Mouse (Mus musculus): ENCODE results near the gene Fnip1. TPM values are rescaled to one million over a fixed set of nuclear protein-coding genes. Genes with fewer than 3 reads are reported as not detected.
"Not testable (repeated sequence)": the region's sequence is repeated elsewhere in the genome, so short reads cannot be mapped to it uniquely, and the experiment has no call there.

The Fnip1 gene
- total RNA-seq (2021) = 10 to 100 TPM; 19.2 to 19.5 TPM

- intact Hi-C loops (cut with DNase I) = no loop called here
- DNase-seq = peak; percentile 97
Observed at GRCm38 (mm10) chr11:54437823-54438337, at the start of gene Fnip1. Fnip1 (plus strand) TSS chr11:54438199.

GRCm38 (mm10) chr11:54390386-54390785 is 47.6 kb upstream of the Fnip1 start:
- no peak for DNase-seq
- intact Hi-C loops (cut with DNase I) = no loop called here

GRCm38 (mm10) chr11:54391326-54391725 is 46.7 kb upstream of the Fnip1 start:
- no peak for DNase-seq
- intact Hi-C loops (cut with DNase I) = no loop called here

GRCm38 (mm10) chr11:54396686-54397085 is 41.3 kb upstream of the Fnip1 start:
- DNase-seq = no peak
- intact Hi-C loops (cut with DNase I) = no loop called here

GRCm38 (mm10) chr11:54398058-54398457 is 39.9 kb upstream of the Fnip1 start:
- no peak for DNase-seq
- intact Hi-C loops (cut with DNase I) = no loop called here

GRCm38 (mm10) chr11:54400803-54401202 is 37.2 kb upstream of the Fnip1 start:
- DNase-seq; intact Hi-C loops (cut with DNase I): not testable (repeated sequence)

- intact Hi-C loops (cut with DNase I) = no loop called here
- DNase-seq = no peak
Observed at GRCm38 (mm10) chr11:54404885-54405284, 33.1 kb upstream of the Fnip1 start.

- intact Hi-C loops (cut with DNase I) = no loop called here
- no peak for DNase-seq
Observed at GRCm38 (mm10) chr11:54406930-54407546, 31.0 kb upstream of the Fnip1 start.

- intact Hi-C loops (cut with DNase I) = no loop called here
- no peak for DNase-seq
Observed at GRCm38 (mm10) chr11:54410612-54411011, 27.4 kb upstream of the Fnip1 start.

- intact Hi-C loops (cut with DNase I) = no loop called here
- no peak for DNase-seq
Observed at GRCm38 (mm10) chr11:54413017-54413416, 25.0 kb upstream of the Fnip1 start.

- intact Hi-C loops (cut with DNase I) = no loop called here
Observed at GRCm38 (mm10) chr11:54423007-54423406, 15.0 kb upstream of the Fnip1 start.

GRCm38 (mm10) chr11:54426267-54426666 is 11.7 kb upstream of the Fnip1 start:
- DNase-seq = no peak
- intact Hi-C loops (cut with DNase I) = no loop called here

More at GRCm38 (mm10) chr11:54423007-54423406, 15.0 kb upstream of the Fnip1 start:
- no peak for DNase-seq

- intact Hi-C loops (cut with DNase I) = no loop called here
- DNase-seq = no peak
Observed at GRCm38 (mm10) chr11:54427138-54427537, 10.9 kb upstream of the Fnip1 start.

GRCm38 (mm10) chr11:54427695-54428352 is 10.2 kb upstream of the Fnip1 start:
- intact Hi-C loops (cut with DNase I) = no loop called here
- no peak for DNase-seq

GRCm38 (mm10) chr11:54429224-54429623 is 8.8 kb upstream of the Fnip1 start:
- DNase-seq = no peak
- intact Hi-C loops (cut with DNase I) = no loop called here

- no peak for DNase-seq
- intact Hi-C loops (cut with DNase I) = no loop called here
Observed at GRCm38 (mm10) chr11:54435797-54436196, 2.2 kb upstream of the Fnip1 start.

- no peak for DNase-seq
- intact Hi-C loops (cut with DNase I) = no loop called here
Observed at GRCm38 (mm10) chr11:54437310-54437822, 633 bp upstream of the Fnip1 start.

GRCm38 (mm10) chr11:54438366-54438781 is 375 bp downstream of the Fnip1 start:
- peak; percentile 44 for DNase-seq

GRCm38 (mm10) chr11:54438991-54439690 is 1.1 kb downstream of the Fnip1 start:
- no peak for DNase-seq
- intact Hi-C loops (cut with DNase I) = no loop called here

More at GRCm38 (mm10) chr11:54438366-54438781, 375 bp downstream of the Fnip1 start:
- intact Hi-C loops (cut with DNase I) = no loop called here

- DNase-seq = no peak
- intact Hi-C loops (cut with DNase I) = no loop called here
Observed at GRCm38 (mm10) chr11:54439691-54440029, 1.7 kb downstream of the Fnip1 start.

- DNase-seq; intact Hi-C loops (cut with DNase I): not testable (repeated sequence)
Observed at GRCm38 (mm10) chr11:54450757-54451156, 12.8 kb downstream of the Fnip1 start.

Measured in left cerebral cortex, postnatal 4 days (tissue).